8 mouse cellular contexts compared by ENCODE assay signal in genomic region chr17:26113181-26113948, GRCm38 (mm10). TPM values are rescaled to one million over a fixed set of nuclear protein-coding genes. Genes with fewer than 3 reads are reported as not detected.
DNase-seq lines count a peak whose midpoint lies in the region; ATAC-seq and TF ChIP-seq lines count a peak whose summit lies in the region.

Tmem8 (plus strand) TSS chr17:26113299.

- no peak for TF ChIP-seq CTCF in cortical plate, adult 2 months (IDR thresholded peaks at IDR 0.05; ENCODE audit: extremely low read depth, insufficient read depth, low read length)

- WGBS in limb, embryonic 14.5 days = 2% methylated on average over 54 of the region's 75 CpGs
- WGBS in midbrain, embryonic 14.5 days = under 1% methylated on average over 68 of the region's 75 CpGs

- DNase-seq in heart, adult 11 months = peak; percentile 97
- DNase-seq in heart, postnatal 25 days (ENCODE audit: low spot score) = no peak
- DNase-seq in gonadal fat pad, adult 2 months (ENCODE audit: low read depth) = no peak
- peak; percentile 87 for DNase-seq in kidney, adult 18-20 months
- no peak for DNase-seq in limb, embryonic 14.5 days (ENCODE audit: low spot score)
- peak; percentile 82 for DNase-seq in midbrain, embryonic 14.5 days
- DNase-seq in spleen, postnatal 10 days (ENCODE audit: low spot score in 2 of 2) = peak; percentile 81 to 84

- peak within 1 kb of the TSS; percentile 59 for H3K9ac ChIP-seq in limb, embryonic 14.5 days (ENCODE audit: low read depth, low read length, severe bottlenecking)
- H3K9ac ChIP-seq in midbrain, embryonic 14.5 days (replicated peaks; ENCODE audit: low read length) = peak within 1 kb of the TSS; percentile 83

- H3K27me3 ChIP-seq in limb, embryonic 14.5 days (ENCODE audit: control insufficient read depth, insufficient read depth, low read length) = peaks cover 61% of the 10 kb centered on the region
- peaks cover 43% of the 10 kb centered on the region for H3K27me3 ChIP-seq in midbrain, embryonic 14.5 days (ENCODE audit: control insufficient read depth, insufficient read depth, low read length)

- H3K4me3 ChIP-seq in cortical plate, adult 2 months (ENCODE audit: insufficient read depth, low read length) = peak within 1 kb of the TSS; percentile 55
- peak within 1 kb of the TSS; percentile 57 for H3K4me3 ChIP-seq in limb, embryonic 14.5 days (replicated peaks; ENCODE audit: low read length)
- peak within 1 kb of the TSS; percentile 70 for H3K4me3 ChIP-seq in midbrain, embryonic 14.5 days (replicated peaks; ENCODE audit: low read depth, low read length)

- peak; percentile 25; the same call in 1 of the 2 replicates for ATAC-seq in limb, embryonic 14.5 days (ENCODE audit: low FRiP score, low read depth)
- peak; percentile 63 for ATAC-seq in midbrain, embryonic 14.5 days (ENCODE audit: low FRiP score, low TSS enrichment)

- no peak within 1 kb of the TSS for H3K27ac ChIP-seq in cortical plate, adult 2 months (ENCODE audit: insufficient read depth, low read length)
- no peak within 1 kb of the TSS for H3K27ac ChIP-seq in limb, embryonic 14.5 days (replicated peaks; ENCODE audit: low read depth, low read length)
- 0 out of 2 replicates have a peak within 1 kb of the TSS, but pooled peaks have one; percentile 41 for H3K27ac ChIP-seq in midbrain, embryonic 14.5 days (replicated peaks; ENCODE audit: low read depth, low read length)

- peak; percentile 21; the same call in 1 of the 2 replicates for TF ChIP-seq POLR2A in cortical plate, adult 2 months (IDR thresholded peaks at IDR 0.05; ENCODE audit: extremely low read depth, insufficient read depth, low read length)
- TF ChIP-seq POLR2A in limb, embryonic 14.5 days (IDR thresholded peaks at IDR 0.05; ENCODE audit: borderline replicate concordance, extremely low read depth, insufficient read depth, insufficient read length) = no peak

- no peaks in the 10 kb centered on the region for H3K9me3 ChIP-seq in limb, embryonic 14.5 days (ENCODE audit: control insufficient read depth, low read length)
- H3K9me3 ChIP-seq in midbrain, embryonic 14.5 days (ENCODE audit: control insufficient read depth, low read length) = no peaks in the 10 kb centered on the region

- H3K4me1 ChIP-seq in cortical plate, adult 2 months (ENCODE audit: control insufficient read depth, insufficient read depth, low read length) = no peaks in the 10 kb centered on the region
- peaks cover 6% of the 10 kb centered on the region for H3K4me1 ChIP-seq in limb, embryonic 14.5 days (ENCODE audit: control insufficient read depth, insufficient read depth, low read length)
- peaks cover 7% of the 10 kb centered on the region for H3K4me1 ChIP-seq in midbrain, embryonic 14.5 days (ENCODE audit: control insufficient read depth, insufficient read depth, low read length)

- no peaks in the 10 kb centered on the region for H3K36me3 ChIP-seq in limb, embryonic 14.5 days (ENCODE audit: control insufficient read depth, insufficient read depth, low read length)
- H3K36me3 ChIP-seq in midbrain, embryonic 14.5 days (ENCODE audit: control insufficient read depth, insufficient read depth, low read length) = no peaks in the 10 kb centered on the region

- peak within 1 kb of the TSS; percentile 99 for H3K4me2 ChIP-seq in limb, embryonic 14.5 days (replicated peaks; ENCODE audit: low read depth, low read length, severe bottlenecking)
- H3K4me2 ChIP-seq in midbrain, embryonic 14.5 days (ENCODE audit: low read length) = peak within 1 kb of the TSS; percentile 92

- intact Hi-C loops in heart, postnatal 25 days (cut with DNase I) = no loop called here

RNA-seq across cellular contexts. Expression of gene Tmem8, which starts in this region (rescaled TPM):
- total RNA-seq in heart, postnatal 25 days (2021) = 1 to 10 TPM; 2.5 to 3.1 TPM
- 27.4 and 31.6 TPM in 2 replicates for polyA plus RNA-seq in cortical plate, adult 2 months (2012; rRNA removed)
- 65.0 and 70.0 TPM in 2 replicates for polyA plus RNA-seq in gonadal fat pad, adult 2 months (2012; rRNA removed)
- polyA plus RNA-seq in limb, embryonic 14.5 days (2012; rRNA removed) = 4.3 and 6.5 TPM in 2 replicates
- 1.1 and 1.2 TPM in 2 replicates for polyA plus RNA-seq in limb, embryonic 14.5 days (2014; fragmentation: Nextera tagmentation; extraction: Ambion mirVana)
- polyA plus RNA-seq in midbrain, embryonic 14.5 days (2014; fragmentation: Nextera tagmentation; extraction: Ambion mirVana) = 2.4 and 2.9 TPM in 2 replicates

Comparison
In these comparisons a context has a peak if more than half of its experiments do, and no peak if none do; other contexts are left out.
1. DNase-seq: peak in heart, adult 11 months (single experiment), kidney, adult 18-20 months (single experiment), midbrain, embryonic 14.5 days (single experiment) and spleen, postnatal 10 days (2 of 2); none in heart, postnatal 25 days (single experiment), gonadal fat pad, adult 2 months (single experiment) and limb, embryonic 14.5 days (single experiment).
2. Peak in every context shown above with its lines, with median percentiles within 50 percentile points of each other: H3K4me3 ChIP-seq.